Mouse (Mus musculus) ovary, postnatal 14 days (tissue): ENCODE results near the gene Crhr2.

Source experiments
- DNase-seq: peaks from one replicate; pipeline ENCODE4 v3.0.0; 2022; ENCODE audit warnings: low spot score

The Crhr2 gene

GRCm38 (mm10) chr6:55123056-55123455 is 9.8 kb downstream of the Crhr2 start:
- DNase-seq, result no peak

- DNase-seq, result no peak
Measured at GRCm38 (mm10) chr6:55117325-55118109, 15.3 kb downstream of the Crhr2 start.

GRCm38 (mm10) chr6:55108358-55108757 is 24.5 kb downstream of the Crhr2 start:
- peak; percentile 43 for DNase-seq

- DNase-seq, result no peak
Measured at GRCm38 (mm10) chr6:55098603-55099002, 34.2 kb downstream of the Crhr2 start.

- DNase-seq, result peak; percentile 7
Measured at GRCm38 (mm10) chr6:55098030-55098429, 34.8 kb downstream of the Crhr2 start.

- no peak for DNase-seq
Measured at GRCm38 (mm10) chr6:55093431-55094146, 39.2 kb downstream of the Crhr2 start.

- no peak for DNase-seq
Measured at GRCm38 (mm10) chr6:55091396-55091795, 41.4 kb downstream of the Crhr2 start.

- DNase-seq, result no peak
Measured at GRCm38 (mm10) chr6:55090639-55091038, 42.2 kb downstream of the Crhr2 start.

- DNase-seq, result no peak
Measured at GRCm38 (mm10) chr6:55087355-55087754, 45.5 kb downstream of the Crhr2 start.

GRCm38 (mm10) chr6:55082261-55083051 is 50.4 kb downstream of the Crhr2 start:
- no peak for DNase-seq

- no peak for DNase-seq
Measured at GRCm38 (mm10) chr6:55081379-55081778, 51.4 kb downstream of the Crhr2 start.

GRCm38 (mm10) chr6:55076561-55077255 is 56.1 kb downstream of the Crhr2 start:
- DNase-seq, result no peak

GRCm38 (mm10) chr6:55065903-55066302 is 66.9 kb downstream of the Crhr2 start:
- no peak for DNase-seq

- no peak for DNase-seq
Measured at GRCm38 (mm10) chr6:55064477-55064827, 68.4 kb downstream of the Crhr2 start.

GRCm38 (mm10) chr6:55063793-55064476 is 68.9 kb downstream of the Crhr2 start:
- no peak for DNase-seq

GRCm38 (mm10) chr6:55062200-55062599 is 70.6 kb downstream of the Crhr2 start:
- DNase-seq, result no peak

GRCm38 (mm10) chr6:55061328-55061727 is 71.5 kb downstream of the Crhr2 start:
- DNase-seq, result no peak

GRCm38 (mm10) chr6:55060241-55060825 is 72.5 kb downstream of the Crhr2 start:
- no peak for DNase-seq

GRCm38 (mm10) chr6:55057427-55057826 is 75.4 kb downstream of the Crhr2 start:
- DNase-seq, result no peak

- no peak for DNase-seq
Measured at GRCm38 (mm10) chr6:55054491-55054890, 78.3 kb downstream of the Crhr2 start.

GRCm38 (mm10) chr6:55049186-55049585 is 83.6 kb downstream of the Crhr2 start:
- DNase-seq, result no peak
